Mouse (Mus musculus) heart, adult 2 months (tissue): ENCODE results near the gene Tmem63a.

Experiments
- CTCF ChIP-seq: fragments of 200-600 bp; IDR thresholded peaks from 2 replicates; pipeline ENCODE4 v1.8.1; 2022; ENCODE audit warnings: antibody characterized with exemption, mild to moderate bottlenecking, moderate library complexity
- EP300 ChIP-seq: fragments of 200-500 bp; IDR thresholded peaks from 2 replicates; pipeline ENCODE4 v1.6.1; 2011; ENCODE audit warnings: low read depth, low read length, control low read depth; ENCODE audit not compliant: insufficient read depth
- POLR2A ChIP-seq: fragments of 200-500 bp; IDR thresholded peaks from 2 replicates; pipeline ENCODE4 v1.6.1; 2011; ENCODE audit warnings: mild to moderate bottlenecking, low read depth, low read length, control low read depth; ENCODE audit not compliant: insufficient read depth

DNA sequence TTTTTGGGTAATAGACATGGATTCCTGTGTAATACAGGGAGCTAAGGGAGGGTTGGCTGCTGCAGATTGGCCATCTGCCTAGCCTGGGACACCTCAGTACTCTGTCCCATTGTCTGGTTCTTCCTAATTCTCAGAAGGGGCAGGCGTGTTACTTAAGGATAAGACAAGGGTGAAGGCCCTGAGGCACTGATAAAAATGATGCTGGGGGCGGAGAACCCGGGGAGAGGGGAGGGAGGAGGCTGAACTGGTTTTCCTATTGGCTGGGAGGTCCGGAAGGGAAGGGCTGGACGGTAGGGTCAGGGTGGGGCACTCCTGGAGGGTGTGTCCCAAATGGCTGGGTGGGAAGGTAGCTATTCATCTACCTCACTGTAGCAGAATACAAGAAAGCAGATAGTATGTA, 39.2 kb upstream of the Tmem63a start:
- no peak for TF ChIP-seq CTCF
- TF ChIP-seq EP300: no peak
- no peak for TF ChIP-seq POLR2A
